Mouse (Mus musculus) embryonic facial prominence, embryonic 11.5 days (tissue): Measurements from ENCODE around the gene Olfr688. TPM values are rescaled to one million over a fixed set of nuclear protein-coding genes. Genes with fewer than 3 reads are reported as not detected.

Experiments used
- ATAC-seq: fragments of 200-750 bp; cut with Nextera tagmentation; replicated peaks from 2 replicates; pipeline ENCODE4 v1.8.0; 2017; ENCODE audit warnings: low read depth; ENCODE audit not compliant: insufficient number of reproducible peaks, low FRiP score, low TSS enrichment
- DNase-seq: peaks from one replicate; pipeline ENCODE4 v3.0.0-alpha.2; 2015; ENCODE audit warnings: low spot score
- H3K27ac ChIP-seq: fragments of 300-500 bp; sonication (generic); replicated peaks from 2 replicates; pipeline ENCODE4 v1.5.1; 2014; ENCODE audit warnings: mild to moderate bottlenecking, low read depth, low read length, control low read depth
- H3K27me3 ChIP-seq: fragments of 300-500 bp; sonication (generic); 2 replicates; pipeline ENCODE4 v1.6.1; 2014; ENCODE audit warnings: mild to moderate bottlenecking, low read length, moderate library complexity, mixed read lengths; ENCODE audit not compliant: control insufficient read depth, insufficient read depth
- H3K36me3 ChIP-seq: fragments of 300-500 bp; sonication (generic); replicated peaks from 2 replicates; pipeline ENCODE4 v1.6.1; 2014; ENCODE audit warnings: low read depth, mild to moderate bottlenecking, low read length, moderate library complexity, mixed read lengths; ENCODE audit not compliant: control insufficient read depth, insufficient read depth
- H3K4me1 ChIP-seq: fragments of 300-500 bp; sonication (generic); 2 replicates; pipeline ENCODE4 v1.6.1; 2014; ENCODE audit warnings: low read length, mixed read lengths; ENCODE audit not compliant: control insufficient read depth, insufficient read depth
- H3K4me2 ChIP-seq: fragments of 300-500 bp; sonication (generic); 2 replicates; pipeline ENCODE4 v1.6.1; 2014; ENCODE audit warnings: low read depth, mild to moderate bottlenecking, control low read depth, low read length, moderate library complexity
- H3K4me3 ChIP-seq: fragments of 300-500 bp; sonication (generic); 2 replicates; pipeline ENCODE4 v1.5.1; 2014; ENCODE audit warnings: low read depth, low read length, control low read depth
- H3K9ac ChIP-seq: fragments of 300-500 bp; sonication (generic); replicated peaks from 2 replicates; pipeline ENCODE4 v1.6.1; 2014; ENCODE audit warnings: mild to moderate bottlenecking, control low read depth, low read length
- H3K9me3 ChIP-seq: fragments of 300-500 bp; sonication (generic); replicated peaks from 2 replicates; pipeline ENCODE4 v1.6.1; 2016; ENCODE audit warnings: mild to moderate bottlenecking, low read length, inconsistent platforms, mixed read lengths; ENCODE audit not compliant: control insufficient read depth
- WGBS: fragments of 180-500 bp; shearing (Covaris S2); extraction: QIAGEN DNeasy Blood & Tissue Kit; methylation state at CpG from one replicate; pipeline ENCODE4 v1.1.7; 2014; 5-methylcytosine and 5-hydroxymethylcytosine counted together
- polyA plus RNA-seq: library from polyadenylated mRNA; unstranded; fragments of >200 nt; fragmentation: Nextera tagmentation; extraction: Ambion mirVana; gene quantifications from 2 replicates; pipeline ENCODE4 v1.2.1, GENCODE M21; 2014

Gene Olfr688
- polyA plus RNA-seq, 1 experiment from 2014 or later: not detected

GRCm38 (mm10) chr7:105334004-105334403 lies 46.1 kb downstream of the Olfr688 start, which contains the start of gene Olfr690:
TSS of gene Olfr690 (minus strand) at chr7:105334104.
- Histone ChIP-seq H3K4me3 (no peak within 1 kb of the TSS), H3K4me1 (no peaks in the 10 kb centered on the region), H3K27ac (no peak within 1 kb of the TSS), H3K36me3 (no peaks in the 10 kb centered on the region), H3K27me3 (no peaks in the 10 kb centered on the region), H3K9me3 (no peaks in the 10 kb centered on the region), H3K9ac (no peak within 1 kb of the TSS), H3K4me2 (no peak within 1 kb of the TSS)
- 82% methylated on average over 1 of the region's 1 CpGs for WGBS
- DNase-seq (no peak), ATAC-seq (no peak)

Other genes starting within 250 kb of the Olfr688 start
- gene Olfr677, start 236.7 kb upstream of the Olfr688 start, polyA plus RNA-seq: not detected in 2 replicates
- not detected in 2 replicates for gene Olfr678, start 223.6 kb upstream of the Olfr688 start, polyA plus RNA-seq
- gene Olfr679, start 206.9 kb upstream of the Olfr688 start, polyA plus RNA-seq: not detected in 2 replicates
- not detected in 2 replicates for gene Olfr680-ps1, start 195.3 kb upstream of the Olfr688 start, polyA plus RNA-seq
- not detected in 2 replicates for gene Olfr681, start 171.3 kb upstream of the Olfr688 start, polyA plus RNA-seq
- not detected in 2 replicates for gene Olfr683, start 141.1 kb upstream of the Olfr688 start, polyA plus RNA-seq
- not detected in 2 replicates for gene Olfr684, start 124.4 kb upstream of the Olfr688 start, polyA plus RNA-seq
- not detected in 2 replicates for gene Olfr685, start 102.1 kb upstream of the Olfr688 start, polyA plus RNA-seq
- not detected in 2 replicates for gene Olfr686, start 80.6 kb upstream of the Olfr688 start, polyA plus RNA-seq
- not detected in 2 replicates for gene Olfr689, start 23.1 kb downstream of the Olfr688 start, polyA plus RNA-seq
- not detected in 2 replicates for gene Olfr690, start 46.0 kb downstream of the Olfr688 start, polyA plus RNA-seq
- gene Olfr691, start 54.2 kb downstream of the Olfr688 start, polyA plus RNA-seq: not detected in 2 replicates
- not detected in 2 replicates for gene Olfr692, start 80.1 kb downstream of the Olfr688 start, polyA plus RNA-seq
- gene Gm5901, start 86.9 kb downstream of the Olfr688 start, polyA plus RNA-seq: not detected in 2 replicates
- gene Fam160a2, start 112.0 kb downstream of the Olfr688 start, polyA plus RNA-seq: 26.7 and 30.3 TPM in 2 replicates
- gene Cnga4, start 116.5 kb downstream of the Olfr688 start, polyA plus RNA-seq: 0.11 TPM in 1 of 2 replicates, not detected in the other
- 0.10 and 0.15 TPM in 2 replicates for gene Cckbr, start 137.6 kb downstream of the Olfr688 start, polyA plus RNA-seq
- 23.9 and 25.7 TPM in 2 replicates for gene Cavin3, start 194.2 kb downstream of the Olfr688 start, polyA plus RNA-seq